Mouse (Mus musculus): ENCODE measurements at regions not wholly inside any gene's neighbourhood (a gene's known extent, or its start where the extent isn't known, plus 50 kb on each side); places are given as distances from the start of the nearest gene placed in this dataset.

- H3K27ac ChIP-seq = no peak overlapping the region
- H3K4me3 ChIP-seq (replicated peaks; ENCODE audit: low read length) = no peak overlapping the region
- H3K4me2 ChIP-seq (replicated peaks) = no peak overlapping the region
- H3K9me3 ChIP-seq (ENCODE audit: control insufficient read depth, low read length) = no peaks in the 10 kb centered on the region
- no peaks in the 10 kb centered on the region for H3K27me3 ChIP-seq (ENCODE audit: control insufficient read depth, insufficient read depth, low read length)
- DNase-seq (ENCODE audit: low spot score) (no peak), ATAC-seq (ENCODE audit: low FRiP score) (no peak)
- no peak overlapping the region for H3K9ac ChIP-seq
- WGBS = 13% methylated on average over 3 of the region's 3 CpGs
- H3K36me3 ChIP-seq (replicated peaks; ENCODE audit: control insufficient read depth, insufficient read depth) = no peaks in the 10 kb centered on the region
- H3K4me1 ChIP-seq (replicated peaks; ENCODE audit: control insufficient read depth, insufficient read depth, low read length) = no peaks in the 10 kb centered on the region
Observed at GRCm38 (mm10) chr10:99416896-99417479, 154.0 kb downstream of the Dusp6 start.

DNA sequence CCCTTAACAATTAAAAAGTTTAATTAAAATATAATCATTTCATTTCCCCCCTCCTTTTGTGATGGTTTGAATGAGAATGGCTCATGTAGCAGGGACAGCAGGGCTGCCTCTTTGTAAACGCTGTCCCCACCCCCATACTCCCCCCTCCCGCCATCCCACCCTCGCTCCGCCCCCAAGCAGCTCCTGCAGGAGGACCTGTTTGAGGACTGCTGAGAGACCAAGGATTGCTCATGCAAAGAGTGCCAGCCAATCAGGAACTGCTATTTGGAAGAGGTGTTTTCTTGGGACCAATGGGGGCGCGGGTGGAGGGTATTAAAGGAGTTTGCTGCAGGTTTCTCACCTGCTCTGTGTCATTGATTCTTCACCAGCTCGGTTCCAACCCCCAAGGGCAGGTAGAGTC is 154.6 kb downstream of the Dusp6 start:
- DNase-seq (ENCODE audit: low spot score) (no peak), ATAC-seq (ENCODE audit: low FRiP score) (no peak)
- Histone ChIP-seq H3K27ac (no peak overlapping the region), H3K27me3 (ENCODE audit: control insufficient read depth, insufficient read depth, low read length) (no peaks in the 10 kb centered on the region), H3K4me3 (replicated peaks; ENCODE audit: low read length) (no peak overlapping the region), H3K9me3 (ENCODE audit: control insufficient read depth, low read length) (peaks cover under 1% of the 10 kb centered on the region; the same call in 1 of the 2 replicates), H3K4me1 (replicated peaks; ENCODE audit: control insufficient read depth, insufficient read depth, low read length) (no peaks in the 10 kb centered on the region), H3K9ac (no peak overlapping the region), H3K4me2 (replicated peaks) (no peak overlapping the region), H3K36me3 (replicated peaks; ENCODE audit: control insufficient read depth, insufficient read depth) (no peaks in the 10 kb centered on the region)
- 51% methylated on average over 7 of the region's 7 CpGs for WGBS

DNA sequence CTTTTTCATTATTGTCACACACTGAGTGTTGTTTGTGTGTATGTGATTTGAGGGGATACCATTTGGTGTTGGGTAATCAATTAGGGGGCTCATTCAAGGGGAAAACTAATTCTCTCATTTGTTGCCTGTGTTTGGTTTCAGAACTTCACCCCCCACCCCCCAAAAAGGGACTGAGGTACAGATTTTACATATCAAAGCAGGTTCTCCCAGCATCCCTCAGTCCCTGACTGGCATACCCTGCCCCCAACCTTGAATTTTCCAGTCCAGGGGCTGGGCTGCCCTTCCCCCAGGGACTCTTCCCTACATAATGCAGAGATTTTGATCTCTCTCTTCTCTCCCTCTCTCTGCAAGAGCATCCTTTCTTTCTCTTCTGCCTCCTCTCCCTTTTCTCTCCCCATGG is 155.5 kb downstream of the Dusp6 start:
- no peak overlapping the region for H3K4me2 ChIP-seq (replicated peaks)
- ATAC-seq (ENCODE audit: low FRiP score) (no peak), DNase-seq (ENCODE audit: low spot score) (no peak)
- H3K9ac ChIP-seq = no peak overlapping the region
- H3K27ac ChIP-seq = no peak overlapping the region
- no peaks in the 10 kb centered on the region for H3K36me3 ChIP-seq (replicated peaks; ENCODE audit: control insufficient read depth, insufficient read depth)
- H3K4me1 ChIP-seq (replicated peaks; ENCODE audit: control insufficient read depth, insufficient read depth, low read length) = no peaks in the 10 kb centered on the region
- no peak overlapping the region for H3K4me3 ChIP-seq (replicated peaks; ENCODE audit: low read length)
- H3K9me3 ChIP-seq (ENCODE audit: control insufficient read depth, low read length) = peaks cover 4% of the 10 kb centered on the region; the same call in 1 of the 2 replicates
- no peaks in the 10 kb centered on the region for H3K27me3 ChIP-seq (ENCODE audit: control insufficient read depth, insufficient read depth, low read length)

GRCm38 (mm10) chr10:99419532-99419931 is 156.5 kb downstream of the Dusp6 start:
- no peak overlapping the region for H3K4me3 ChIP-seq (replicated peaks; ENCODE audit: low read length)
- no peaks in the 10 kb centered on the region for H3K27me3 ChIP-seq (ENCODE audit: control insufficient read depth, insufficient read depth, low read length)
- H3K27ac ChIP-seq = no peak overlapping the region
- 58% methylated on average over 7 of the region's 7 CpGs for WGBS
- H3K36me3 ChIP-seq (replicated peaks; ENCODE audit: control insufficient read depth, insufficient read depth) = no peaks in the 10 kb centered on the region
- DNase-seq (ENCODE audit: low spot score) = no peak
- no peak for ATAC-seq (ENCODE audit: low FRiP score)
- no peak overlapping the region for H3K9ac ChIP-seq
- no peak overlapping the region for H3K4me2 ChIP-seq (replicated peaks)
- no peaks in the 10 kb centered on the region for H3K4me1 ChIP-seq (replicated peaks; ENCODE audit: control insufficient read depth, insufficient read depth, low read length)
- peaks cover 4% of the 10 kb centered on the region; the same call in 1 of the 2 replicates for H3K9me3 ChIP-seq (ENCODE audit: control insufficient read depth, low read length)

GRCm38 (mm10) chr10:99423406-99423805 is 160.4 kb downstream of the Dusp6 start:
- H3K9ac ChIP-seq = no peak overlapping the region
- H3K4me3 ChIP-seq (replicated peaks; ENCODE audit: low read length) = no peak overlapping the region
- DNase-seq (ENCODE audit: low spot score) (no peak), ATAC-seq (ENCODE audit: low FRiP score) (no peak)
- no peaks in the 10 kb centered on the region for H3K36me3 ChIP-seq (replicated peaks; ENCODE audit: control insufficient read depth, insufficient read depth)
- no peak overlapping the region for H3K4me2 ChIP-seq (replicated peaks)
- 84% methylated on average over 5 of the region's 5 CpGs for whole genome bisulfite sequencing
- no peak overlapping the region for H3K27ac ChIP-seq
- peaks cover 4% of the 10 kb centered on the region; the same call in 1 of the 2 replicates for H3K9me3 ChIP-seq (ENCODE audit: control insufficient read depth, low read length)
- H3K4me1 ChIP-seq (replicated peaks; ENCODE audit: control insufficient read depth, insufficient read depth, low read length) = no peaks in the 10 kb centered on the region
- H3K27me3 ChIP-seq (ENCODE audit: control insufficient read depth, insufficient read depth, low read length) = no peaks in the 10 kb centered on the region

GRCm38 (mm10) chr10:99425265-99425664 is 162.2 kb downstream of the Dusp6 start:
- 87% methylated on average over 4 of the region's 4 CpGs for WGBS
- no peak for ATAC-seq (ENCODE audit: low FRiP score)
- no peaks in the 10 kb centered on the region for H3K27me3 ChIP-seq (ENCODE audit: control insufficient read depth, insufficient read depth, low read length)
- H3K27ac ChIP-seq = no peak overlapping the region
- H3K9ac ChIP-seq = no peak overlapping the region
- no peaks in the 10 kb centered on the region for H3K36me3 ChIP-seq (replicated peaks; ENCODE audit: control insufficient read depth, insufficient read depth)
- no peaks in the 10 kb centered on the region for H3K4me1 ChIP-seq (replicated peaks; ENCODE audit: control insufficient read depth, insufficient read depth, low read length)
- H3K4me3 ChIP-seq (replicated peaks; ENCODE audit: low read length) = no peak overlapping the region
- DNase-seq (ENCODE audit: low spot score) = no peak
- H3K9me3 ChIP-seq (ENCODE audit: control insufficient read depth, low read length) = peaks cover 4% of the 10 kb centered on the region; the same call in 1 of the 2 replicates
- H3K4me2 ChIP-seq (replicated peaks) = no peak overlapping the region

DNA sequence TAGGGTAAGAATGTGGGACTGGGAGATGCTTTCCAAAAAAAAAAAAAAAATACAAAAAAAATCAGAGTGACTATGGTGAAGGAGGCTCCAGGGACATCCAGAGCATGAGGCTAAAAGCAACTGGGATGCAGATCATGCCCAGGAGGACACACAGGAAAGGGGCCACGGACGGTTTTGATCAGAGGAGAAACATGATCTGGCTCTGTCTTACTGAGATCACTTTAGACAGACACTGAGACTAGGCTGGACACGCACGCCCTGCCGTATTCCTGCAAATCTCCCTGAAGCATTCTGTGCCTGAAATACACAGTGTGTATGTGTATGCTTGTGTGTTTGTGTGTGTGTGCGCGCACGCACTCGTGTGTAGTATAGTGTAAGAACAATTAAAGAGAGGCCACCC is 167.1 kb downstream of the Dusp6 start:
- H3K4me3 ChIP-seq (replicated peaks; ENCODE audit: low read length) = no peak overlapping the region
- DNase-seq (ENCODE audit: low spot score) (no peak), ATAC-seq (ENCODE audit: low FRiP score) (no peak)
- H3K27me3 ChIP-seq (ENCODE audit: control insufficient read depth, insufficient read depth, low read length) = no peaks in the 10 kb centered on the region
- WGBS = 72% methylated on average over 9 of the region's 9 CpGs
- H3K9me3 ChIP-seq (ENCODE audit: control insufficient read depth, low read length) = no peaks in the 10 kb centered on the region
- no peaks in the 10 kb centered on the region for H3K36me3 ChIP-seq (replicated peaks; ENCODE audit: control insufficient read depth, insufficient read depth)
- no peak overlapping the region for H3K27ac ChIP-seq
- H3K4me1 ChIP-seq (replicated peaks; ENCODE audit: control insufficient read depth, insufficient read depth, low read length) = no peaks in the 10 kb centered on the region
- no peak overlapping the region for H3K9ac ChIP-seq
- H3K4me2 ChIP-seq (replicated peaks) = no peak overlapping the region

DNA sequence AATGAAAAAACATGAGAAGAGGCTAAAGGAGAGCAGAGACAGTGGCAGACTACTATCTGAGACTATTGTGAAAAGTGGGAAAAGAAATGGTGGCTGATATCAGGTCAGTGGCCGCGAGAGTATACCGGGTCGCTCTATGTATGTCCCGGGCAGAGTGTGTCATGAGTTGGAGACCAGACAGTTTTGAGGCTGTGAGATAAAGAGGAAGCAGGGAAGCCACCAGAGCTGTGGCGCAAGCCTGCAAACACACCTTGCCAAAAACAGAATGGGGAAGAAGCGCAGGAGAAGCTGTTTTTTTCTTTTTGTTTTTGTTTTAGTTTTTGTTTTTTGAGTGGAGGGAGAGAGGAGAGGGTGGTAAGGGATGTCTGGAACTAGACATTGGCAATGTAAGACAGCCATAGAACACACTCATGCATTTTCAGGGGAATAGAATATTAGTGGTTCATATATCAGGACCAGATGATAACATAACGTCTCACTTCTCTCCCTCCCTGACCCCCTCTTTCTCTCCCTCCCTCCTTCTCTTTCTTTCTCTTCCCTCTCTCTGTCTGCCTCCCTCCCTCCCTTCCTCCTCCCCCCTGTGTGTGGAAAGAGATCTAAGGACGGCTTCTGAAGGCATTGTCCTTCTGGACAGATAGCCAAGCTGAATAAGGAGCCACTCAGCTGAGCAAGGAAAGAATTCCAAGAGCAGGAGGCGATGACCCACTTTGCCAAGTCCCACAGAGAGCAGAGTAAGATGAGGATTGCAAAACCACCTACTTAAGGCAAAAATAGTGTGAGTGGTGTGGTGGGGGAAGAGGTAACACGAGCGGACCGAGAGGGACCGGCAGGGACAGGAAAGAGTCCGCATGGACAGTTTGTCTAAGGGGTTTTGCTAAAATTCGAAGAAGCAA is 167.9 kb downstream of the Dusp6 start:
- Histone ChIP-seq H3K4me2 (replicated peaks) (no peak overlapping the region), H3K9me3 (ENCODE audit: control insufficient read depth, low read length) (no peaks in the 10 kb centered on the region), H3K9ac (no peak overlapping the region), H3K36me3 (replicated peaks; ENCODE audit: control insufficient read depth, insufficient read depth) (no peaks in the 10 kb centered on the region), H3K4me1 (replicated peaks; ENCODE audit: control insufficient read depth, insufficient read depth, low read length) (no peaks in the 10 kb centered on the region), H3K27me3 (ENCODE audit: control insufficient read depth, insufficient read depth, low read length) (no peaks in the 10 kb centered on the region), H3K27ac (no peak overlapping the region), H3K4me3 (replicated peaks; ENCODE audit: low read length) (no peak overlapping the region)
- WGBS = 71% methylated on average over 16 of the region's 16 CpGs
- no peak for DNase-seq (ENCODE audit: low spot score)
- ATAC-seq (ENCODE audit: low FRiP score) = no peak

- Histone ChIP-seq H3K4me2 (replicated peaks) (no peak overlapping the region), H3K4me1 (replicated peaks; ENCODE audit: control insufficient read depth, insufficient read depth, low read length) (peaks cover under 1% of the 10 kb centered on the region; the same call in 1 of the 2 replicates), H3K36me3 (replicated peaks; ENCODE audit: control insufficient read depth, insufficient read depth) (no peaks in the 10 kb centered on the region), H3K4me3 (replicated peaks; ENCODE audit: low read length) (no peak overlapping the region), H3K9ac (no peak overlapping the region), H3K9me3 (ENCODE audit: control insufficient read depth, low read length) (no peaks in the 10 kb centered on the region), H3K27ac (no peak overlapping the region), H3K27me3 (ENCODE audit: control insufficient read depth, insufficient read depth, low read length) (no peaks in the 10 kb centered on the region)
- DNase-seq (ENCODE audit: low spot score) (no peak), ATAC-seq (ENCODE audit: low FRiP score) (no peak)
Observed at GRCm38 (mm10) chr10:99437060-99437459, 174.0 kb downstream of the Dusp6 start.
